Mouse (Mus musculus): ENCODE measurements around the gene Lingo2.
A peak's percentile ranks its signal among the peaks of the same experiment; 100 is the strongest.

The Lingo2 gene

DNA sequence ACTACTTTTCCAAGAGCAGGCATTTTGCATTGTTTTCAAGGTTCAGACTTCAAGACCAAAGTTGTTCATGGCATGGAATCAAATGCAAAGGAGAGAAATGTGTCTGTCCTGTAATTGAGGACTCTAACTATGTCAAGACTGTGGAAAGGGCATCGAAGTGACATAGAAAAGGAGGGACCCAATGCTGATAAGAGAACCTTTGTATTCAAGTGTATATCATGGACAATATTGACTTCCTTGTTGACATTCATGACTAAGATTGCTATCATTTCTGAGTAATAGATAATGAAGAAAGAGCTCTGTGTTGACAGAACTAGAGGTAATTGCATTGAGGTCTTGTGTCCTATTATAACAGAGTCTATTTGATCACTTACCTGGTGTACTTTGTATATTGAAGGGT lies 390.6 kb downstream of the Lingo2 start:
- no peak for DNase-seq (ENCODE audit: low spot score)

DNA sequence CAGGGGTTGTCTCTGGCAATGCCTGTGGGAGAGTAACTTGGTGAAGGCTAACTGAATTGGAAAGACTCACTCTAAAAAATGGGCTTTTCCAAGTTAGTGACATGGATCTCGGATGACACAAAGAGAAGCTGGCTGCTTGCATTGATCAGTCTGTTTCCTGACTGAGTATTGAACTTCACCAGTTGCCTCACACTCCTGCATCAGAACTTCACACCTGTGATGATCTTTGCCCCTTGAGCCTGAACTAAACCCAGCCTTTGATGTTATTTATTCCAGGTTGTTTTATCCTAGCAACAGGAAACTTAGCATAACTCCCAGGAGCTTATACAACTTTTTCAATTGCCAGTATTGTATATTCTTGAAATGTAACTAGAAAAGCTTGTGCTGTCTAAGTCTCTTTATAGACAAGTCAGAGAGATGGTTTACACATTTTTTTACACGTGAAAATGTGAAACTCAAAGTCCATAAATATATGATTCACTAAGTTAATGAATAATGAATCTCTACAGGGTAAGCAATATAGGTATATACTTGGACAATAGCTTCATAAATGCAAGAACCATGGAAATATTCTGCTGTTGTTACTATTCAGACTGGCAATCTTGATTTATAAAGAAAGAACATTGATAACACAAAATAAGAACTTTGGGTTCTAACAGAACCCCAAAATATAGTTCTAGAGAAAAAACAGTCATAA lies 410.7 kb downstream of the Lingo2 start:
- no peak for DNase-seq (ENCODE audit: low spot score)

DNA sequence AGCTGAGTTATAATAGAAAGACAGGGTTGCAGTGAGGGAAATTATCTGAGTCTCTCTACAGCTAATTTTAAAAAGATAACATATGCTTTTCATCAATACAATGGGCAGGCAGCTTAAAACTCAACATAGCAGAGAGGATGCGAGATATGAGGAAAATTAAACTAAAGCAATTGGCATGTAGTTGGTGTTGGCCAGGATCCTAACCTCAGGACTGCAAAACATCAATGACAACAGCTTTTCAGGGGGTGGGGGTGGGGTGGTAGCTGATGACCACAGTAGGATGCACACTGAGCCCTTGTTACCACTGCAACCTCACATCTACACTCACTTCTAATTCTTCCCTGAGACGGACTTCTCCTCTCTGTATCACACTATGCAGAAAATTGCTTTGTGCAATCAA lies 417.7 kb downstream of the Lingo2 start:
- no peak for DNase-seq (ENCODE audit: low spot score)

DNA sequence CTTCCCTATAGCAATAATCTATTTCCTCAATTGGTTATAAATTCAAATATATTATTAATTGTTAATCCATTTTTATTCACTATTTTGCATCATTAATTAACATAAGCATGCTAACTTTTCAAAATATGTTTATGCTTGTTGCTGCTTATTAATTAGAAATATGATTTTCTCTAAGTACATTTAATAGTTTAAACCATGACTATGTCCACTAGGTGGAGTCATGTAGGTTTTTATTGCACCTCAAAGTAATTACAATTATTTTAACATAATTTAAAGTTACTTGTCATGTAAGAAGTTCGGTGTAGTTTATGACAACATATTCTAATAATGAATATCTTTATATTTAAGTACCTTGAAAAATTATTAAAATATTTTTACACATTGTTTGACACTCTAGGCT lies 461.3 kb downstream of the Lingo2 start:
- no peak for DNase-seq (ENCODE audit: low spot score)

DNA sequence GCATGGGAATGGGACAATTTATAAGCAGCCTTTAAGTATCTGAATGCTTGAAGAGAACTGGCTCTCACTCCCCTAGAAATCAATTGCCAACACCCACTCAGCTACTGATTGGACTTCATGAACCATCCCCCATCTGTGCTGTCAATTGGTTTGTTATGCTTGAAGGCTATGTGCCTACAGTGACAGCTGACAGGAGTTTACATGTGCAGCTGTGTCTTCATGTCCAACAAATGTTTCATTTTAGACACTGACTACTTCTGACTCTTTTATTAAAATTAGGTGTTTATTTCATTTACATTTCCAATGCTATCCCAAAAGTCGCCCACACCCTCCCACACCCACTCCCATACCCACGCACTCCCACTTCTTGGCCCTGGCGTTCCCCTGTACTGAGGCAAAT lies 516.3 kb downstream of the Lingo2 start:
- DNase-seq (ENCODE audit: low spot score) = no peak

DNA sequence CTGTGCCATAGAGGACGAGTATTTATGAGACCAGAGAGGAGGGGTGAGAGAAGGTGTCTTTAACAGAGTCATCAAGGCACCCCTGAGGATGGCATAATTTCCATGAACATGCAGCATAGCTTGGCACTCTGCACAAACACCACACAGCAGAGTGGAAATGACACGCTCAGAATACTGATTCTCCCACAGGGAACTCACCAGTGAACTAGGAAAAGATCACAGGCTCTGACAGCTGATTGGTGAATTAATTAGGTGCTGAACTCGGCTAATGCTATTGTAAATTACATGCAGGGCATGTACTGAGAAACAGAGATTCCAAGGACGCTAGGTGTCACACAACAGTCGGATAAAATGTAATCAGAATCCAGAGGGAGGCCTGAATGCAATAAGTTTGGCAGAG lies 525.4 kb downstream of the Lingo2 start:
- no peak for DNase-seq (ENCODE audit: low spot score)

DNA sequence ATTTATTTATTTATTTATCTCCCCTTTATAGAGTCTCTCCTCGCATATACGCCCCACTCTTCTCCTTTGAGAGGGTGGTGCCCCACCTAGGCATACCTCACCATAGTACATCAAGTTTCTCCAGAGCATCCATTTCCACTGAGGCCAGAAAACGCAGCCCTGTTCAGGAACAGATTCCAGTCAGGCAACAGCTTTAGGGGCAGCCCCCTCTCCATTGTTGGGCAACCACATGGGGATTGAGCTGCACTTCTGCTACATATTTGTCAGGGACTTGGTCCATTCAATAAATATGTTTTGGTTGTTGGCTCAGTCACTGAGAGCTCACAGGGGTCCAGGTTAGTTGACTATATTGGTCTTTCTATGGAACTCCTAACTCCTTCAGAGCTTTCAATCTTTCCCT lies 544.2 kb downstream of the Lingo2 start:
- DNase-seq (ENCODE audit: low spot score) = no peak

DNA sequence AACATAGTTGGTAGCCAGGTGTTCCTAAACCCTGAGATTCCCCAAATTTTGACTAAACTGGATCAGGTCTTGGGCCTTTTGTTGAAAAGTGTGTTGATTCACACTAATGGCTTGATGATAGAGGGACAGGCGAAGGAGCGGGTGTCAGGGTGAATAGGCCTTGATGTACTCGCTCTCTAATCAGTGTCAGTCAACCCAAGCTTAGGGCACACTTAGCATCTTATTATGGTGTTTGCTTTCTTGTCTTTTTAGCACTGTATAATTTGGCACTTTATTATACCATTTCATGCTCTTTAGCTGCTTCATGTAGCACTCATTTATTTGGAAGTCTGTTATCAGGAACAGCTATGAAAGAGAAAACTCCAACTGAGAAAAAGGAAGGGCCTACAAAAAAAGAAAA lies 582.6 kb downstream of the Lingo2 start:
- DNase-seq (ENCODE audit: low spot score) = no peak

DNA sequence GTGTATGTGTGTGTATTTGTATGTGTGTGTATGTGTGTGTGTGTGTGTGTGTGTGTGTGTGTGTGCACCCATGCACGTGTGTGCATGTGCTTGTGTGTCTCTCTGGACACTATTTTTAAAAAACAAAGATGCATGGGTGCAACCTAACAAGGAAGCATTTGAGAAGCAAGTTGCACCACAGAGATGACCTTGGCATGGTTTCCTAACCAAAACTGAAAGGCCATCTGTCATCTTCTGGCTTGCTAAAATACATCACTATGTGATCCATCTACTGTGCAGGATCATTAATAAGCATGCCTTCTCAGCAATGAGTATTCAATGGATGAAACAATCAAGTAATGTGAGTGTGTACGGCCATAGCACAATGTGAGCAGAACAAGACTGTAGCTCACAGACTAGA lies 597.1 kb downstream of the Lingo2 start:
- no peak for DNase-seq (ENCODE audit: low spot score)

DNA sequence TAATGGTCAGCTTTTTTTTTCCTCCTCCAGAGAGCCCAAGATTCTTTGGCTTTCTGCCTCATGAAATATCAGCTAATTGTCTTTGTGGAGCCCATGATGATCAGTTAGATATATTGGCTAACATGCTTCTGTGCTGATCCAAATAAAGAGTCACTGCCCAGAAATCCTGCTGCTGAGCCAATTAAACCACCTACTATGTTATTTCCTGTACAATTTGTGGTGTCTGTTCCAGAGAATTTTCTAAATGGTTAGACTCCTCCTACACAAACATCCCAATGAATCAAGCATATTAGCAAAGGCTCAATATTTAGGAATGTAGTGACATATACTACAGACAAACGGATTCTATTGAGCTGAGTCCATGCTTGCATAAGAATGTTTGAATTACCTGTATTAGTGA lies 619.8 kb downstream of the Lingo2 start:
- no peak for DNase-seq (ENCODE audit: low spot score)

DNA sequence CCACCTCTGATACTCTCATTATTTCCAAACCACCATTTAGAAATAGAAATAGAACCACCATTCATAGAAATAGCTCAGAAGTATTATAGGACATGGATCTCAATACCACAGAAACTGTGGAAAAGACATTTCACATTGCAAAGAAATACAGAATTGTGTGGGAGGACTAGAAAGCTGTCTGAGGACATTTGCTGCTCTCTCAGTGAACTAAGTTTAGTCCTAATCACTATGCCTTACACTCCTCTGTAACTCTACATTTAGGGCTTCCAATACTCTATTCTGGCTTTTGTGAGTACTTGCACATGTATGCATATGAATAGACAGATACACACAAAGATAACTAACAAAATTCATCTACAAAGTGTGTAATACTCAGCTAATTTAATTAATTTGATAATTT lies 625.9 kb downstream of the Lingo2 start:
- DNase-seq (ENCODE audit: low spot score) = no peak

DNA sequence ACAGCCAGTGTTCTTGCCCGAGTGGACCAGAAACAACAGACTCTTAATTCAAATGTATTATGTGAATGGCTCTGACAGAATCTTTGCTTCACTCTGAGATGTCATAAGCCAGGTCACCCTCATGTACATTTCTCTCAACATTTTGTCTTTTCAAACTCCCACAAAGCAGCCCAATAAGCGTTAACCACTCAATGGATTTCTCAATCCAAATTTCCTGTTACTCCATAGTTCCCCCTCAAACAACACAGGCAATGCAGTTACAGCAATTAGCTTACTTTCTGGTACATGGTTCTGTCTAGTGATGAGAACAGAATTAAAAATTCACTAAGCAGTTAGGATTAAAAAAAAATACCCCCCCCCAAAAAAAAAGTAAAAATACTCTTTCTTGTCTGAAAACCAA lies 638.5 kb downstream of the Lingo2 start:
- DNase-seq (ENCODE audit: low spot score) = no peak

DNA sequence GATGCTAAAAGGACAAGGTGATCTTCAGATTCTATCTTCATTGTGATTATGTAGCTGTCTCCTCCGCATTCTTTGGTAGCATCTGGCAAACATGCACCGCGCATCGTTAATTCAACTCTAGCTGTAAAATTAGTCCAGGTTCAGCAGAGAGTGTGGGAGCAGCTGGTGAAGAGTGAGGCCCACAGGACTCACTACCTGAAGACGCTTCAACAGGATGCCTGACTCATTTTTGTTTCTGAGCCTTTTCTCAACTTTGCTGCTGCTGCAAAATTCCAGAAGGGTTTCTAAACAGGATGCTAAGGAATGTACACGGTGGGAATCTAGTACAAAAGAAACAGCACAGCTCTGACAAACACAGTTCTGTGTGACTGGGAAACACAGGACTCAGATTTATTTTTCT lies 640.1 kb downstream of the Lingo2 start:
- no peak for DNase-seq (ENCODE audit: low spot score)

DNA sequence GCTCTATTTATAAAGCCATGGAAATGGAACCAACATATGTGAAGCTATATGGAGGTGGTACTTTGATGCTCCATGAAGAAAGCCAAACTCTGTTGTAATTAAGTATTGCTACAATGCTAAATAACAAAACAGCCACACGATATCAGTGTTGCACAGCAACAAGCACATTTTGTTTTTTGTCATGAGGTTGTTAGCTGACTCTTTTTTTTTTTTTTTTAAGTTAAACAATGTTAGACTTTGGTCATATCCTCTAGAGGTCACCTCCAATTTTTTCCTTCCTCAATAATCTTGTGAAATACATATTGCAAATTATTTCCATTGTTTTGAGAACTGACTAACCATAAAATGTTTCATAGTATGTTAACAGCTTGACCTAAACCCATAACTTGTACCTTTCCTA lies 646.3 kb downstream of the Lingo2 start:
- no peak for DNase-seq (ENCODE audit: low spot score)

DNA sequence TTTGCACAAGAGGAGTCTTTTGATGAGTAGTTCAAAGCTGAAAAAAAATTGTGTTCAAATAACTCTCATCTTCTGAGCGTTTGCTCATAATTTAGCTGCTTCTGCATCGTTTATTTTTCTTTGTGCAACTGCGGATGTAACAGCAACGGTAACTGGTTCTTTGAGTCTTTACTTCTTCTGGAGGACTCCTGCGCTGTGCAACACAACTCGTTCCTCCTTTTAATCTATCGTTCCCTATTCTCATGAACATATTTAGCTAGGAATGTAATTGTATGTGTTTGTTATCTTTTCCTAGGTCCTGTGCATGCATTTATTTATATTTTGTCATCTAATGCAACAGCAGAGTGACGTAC lies 661.9 kb downstream of the Lingo2 start:
- DNase-seq (ENCODE audit: low spot score) = no peak

DNA sequence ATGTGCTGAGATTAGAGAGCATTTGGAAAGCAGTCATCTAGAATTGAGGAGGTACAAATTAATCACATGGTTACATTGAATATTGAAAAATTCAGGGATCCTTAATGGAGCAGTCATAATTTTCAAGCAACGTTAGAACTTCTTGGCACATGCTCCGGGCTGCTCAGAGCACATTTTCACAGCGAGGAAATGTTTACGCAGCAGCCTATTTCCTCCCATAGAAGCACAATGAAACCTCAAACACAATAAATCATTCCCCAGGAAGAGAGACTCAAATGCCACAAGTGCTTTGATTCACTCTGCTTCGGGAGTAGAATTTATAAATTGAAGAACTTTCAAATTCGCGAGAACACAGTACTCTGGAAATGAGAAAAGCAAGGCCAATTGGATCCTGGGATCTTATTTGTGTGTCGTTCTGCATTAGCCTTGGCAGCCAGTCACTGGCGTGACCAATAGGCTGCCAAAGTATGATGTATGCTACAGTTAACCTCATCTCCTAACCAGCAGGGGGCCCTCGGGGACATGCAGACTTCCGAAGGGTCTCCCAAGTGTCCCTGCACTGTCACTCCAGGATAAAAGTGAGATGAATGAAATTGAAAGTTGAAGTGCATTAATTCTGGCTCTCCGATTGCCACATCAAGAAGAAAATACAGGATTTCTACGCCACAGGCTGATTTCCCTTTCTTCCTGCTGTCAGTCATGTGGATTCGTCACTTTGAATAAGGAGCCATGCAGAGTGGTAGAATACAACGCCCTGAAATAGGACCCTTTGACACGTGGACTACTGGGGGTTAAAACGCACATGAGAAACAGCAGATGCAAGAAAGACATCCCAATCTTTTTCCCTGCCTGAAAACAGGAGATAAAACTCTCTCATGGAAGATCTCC lies 662.5 kb downstream of the Lingo2 start:
- DNase-seq (ENCODE audit: low spot score) = peak; percentile 14

DNA sequence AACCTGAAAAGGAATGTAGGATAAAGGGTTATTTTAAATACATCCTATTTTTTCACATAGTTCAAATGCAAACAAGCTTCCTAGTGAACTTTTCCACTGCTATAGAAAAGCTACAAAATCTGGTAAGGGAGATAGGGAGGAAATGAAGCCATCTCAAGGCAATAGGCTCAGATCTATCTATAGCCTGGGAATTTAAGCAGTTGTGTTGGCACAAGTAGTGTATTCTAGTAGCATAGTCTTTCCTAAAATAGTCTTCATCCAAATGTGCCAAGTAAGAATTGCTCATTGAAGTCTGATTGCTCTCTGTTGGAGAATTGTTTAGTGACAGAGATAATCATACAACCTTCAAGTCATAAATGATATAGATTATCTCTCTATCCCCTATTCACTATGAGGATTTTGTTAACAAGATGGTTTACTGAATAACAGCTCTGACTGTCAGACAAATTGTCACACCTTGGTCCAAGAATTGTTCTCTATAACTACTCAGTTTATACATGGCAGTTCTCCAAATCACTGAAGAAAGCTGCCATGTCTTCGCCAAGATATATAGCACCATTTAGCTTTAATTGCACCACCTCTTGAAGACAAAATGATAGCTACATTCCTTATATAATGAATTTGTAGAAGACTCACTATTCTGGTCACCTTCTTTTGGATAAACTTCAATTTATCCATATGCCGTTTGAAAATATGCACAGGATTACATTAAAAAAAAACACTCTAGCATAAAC lies 688.9 kb downstream of the Lingo2 start:
- no peak for DNase-seq (ENCODE audit: low spot score)

DNA sequence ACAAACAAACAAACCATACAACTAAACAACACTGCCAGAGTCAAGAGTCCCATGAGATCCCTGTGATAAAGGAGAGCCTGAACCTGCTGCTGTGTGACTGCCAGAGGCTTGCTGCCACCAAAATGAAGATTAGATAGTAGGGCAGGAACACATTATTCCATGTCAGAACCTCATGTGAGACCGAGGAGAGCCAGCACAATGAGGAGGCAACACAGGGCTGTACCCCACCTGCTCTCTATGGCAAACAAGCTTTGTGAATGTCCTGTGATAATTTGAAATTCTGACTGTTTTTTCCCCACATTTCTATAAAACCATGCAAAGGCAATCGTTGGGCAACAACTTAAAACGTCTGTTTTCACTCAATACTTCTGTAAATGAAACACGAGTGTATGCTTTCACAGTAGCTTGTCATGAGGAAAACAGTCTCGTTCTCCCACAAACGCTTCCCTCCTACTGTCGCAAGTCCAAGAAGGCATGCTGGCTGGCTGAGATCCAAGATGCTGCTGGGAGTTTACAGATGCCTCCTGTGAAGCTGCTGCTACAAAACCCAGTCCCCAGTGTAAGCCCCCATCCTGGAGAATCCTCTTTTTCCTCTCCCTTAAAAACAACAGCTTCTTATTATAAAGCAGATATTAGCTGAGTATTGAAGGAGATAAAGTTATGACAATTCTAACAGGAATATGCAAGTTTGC lies 765.2 kb downstream of the Lingo2 start:
- DNase-seq (ENCODE audit: low spot score) = no peak

DNA sequence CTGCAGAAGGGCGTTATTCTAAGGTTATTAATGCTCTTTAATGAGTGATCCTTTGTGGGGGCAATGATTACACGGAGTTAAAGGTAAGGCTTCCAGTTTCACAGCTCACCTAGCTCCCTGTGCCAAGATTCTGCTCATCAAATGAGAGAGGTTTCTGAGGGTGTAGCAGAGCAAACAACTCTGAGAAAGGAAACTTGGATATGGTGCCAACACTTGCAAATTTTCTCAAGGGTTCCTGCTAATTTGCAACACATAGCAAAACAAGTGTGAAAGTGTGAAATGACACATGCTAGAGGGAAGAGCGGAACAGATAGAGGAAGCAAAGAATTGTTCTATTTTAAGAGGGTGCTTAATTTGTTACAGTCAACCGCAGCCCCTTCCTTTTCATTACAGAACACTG lies 767.9 kb downstream of the Lingo2 start:
- no peak for DNase-seq (ENCODE audit: low spot score)

DNA sequence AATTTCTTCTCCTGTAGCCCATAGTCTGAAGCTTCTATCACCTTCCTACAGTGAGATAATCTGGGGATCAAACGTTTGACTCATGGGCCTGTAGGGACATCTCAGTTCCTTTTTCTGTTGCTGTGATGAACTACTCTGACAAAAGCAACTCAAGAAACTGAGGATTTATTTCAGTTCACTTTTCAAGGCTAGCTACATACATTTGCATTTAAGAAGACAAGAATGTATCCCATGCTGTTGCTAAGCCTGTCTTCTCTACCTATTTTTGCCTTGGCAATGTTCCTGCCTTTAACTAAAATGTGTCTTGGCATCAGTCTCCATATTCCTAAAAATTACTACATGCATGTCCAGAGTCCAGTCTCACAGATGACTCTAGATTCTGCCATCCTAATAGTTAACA lies 781.4 kb downstream of the Lingo2 start:
- no peak for DNase-seq (ENCODE audit: low spot score)

DNA sequence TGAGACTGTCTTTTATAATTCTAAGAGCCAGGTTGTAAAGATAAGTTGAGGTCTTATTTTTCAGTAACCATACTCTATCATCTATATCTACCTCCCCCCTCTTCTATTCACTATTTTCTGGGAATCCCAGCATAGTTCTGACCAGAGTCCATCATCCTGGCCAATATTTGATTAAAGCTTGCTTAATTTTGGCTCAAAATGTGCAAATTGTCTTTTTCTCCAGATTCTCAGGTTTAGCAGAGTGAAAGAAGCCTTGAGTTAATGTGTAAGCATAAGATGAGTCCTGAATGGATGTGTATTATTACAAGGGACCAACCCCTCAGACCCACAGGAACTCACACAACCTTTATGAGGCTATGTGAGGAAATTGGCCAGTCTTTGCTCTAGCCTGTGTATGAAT lies 820.2 kb downstream of the Lingo2 start:
- DNase-seq (ENCODE audit: low spot score) = no peak

DNA sequence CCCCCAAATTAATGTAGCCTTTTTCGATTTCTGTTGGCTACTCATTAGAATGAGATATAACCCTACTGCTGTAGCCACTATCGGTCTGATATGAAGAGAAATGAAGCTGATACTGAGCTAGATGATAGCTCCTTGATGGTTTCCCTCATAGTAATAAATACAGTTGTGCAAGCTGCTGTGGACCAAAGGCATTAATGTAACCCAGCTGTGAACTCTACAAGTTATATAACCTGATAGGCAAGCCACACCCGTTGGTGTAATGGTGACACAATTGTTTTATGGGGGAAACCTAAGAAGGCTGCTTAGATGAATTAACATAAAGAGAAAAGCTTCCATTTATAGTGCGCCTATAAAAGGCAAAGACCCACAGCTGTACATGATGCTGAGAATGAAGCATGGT lies 856.1 kb downstream of the Lingo2 start:
- no peak for DNase-seq (ENCODE audit: low spot score)
